Mouse (Mus musculus) stomach, postnatal 0 days (tissue): ENCODE measurements around the gene Pced1b.

Experiments used
- CTCF ChIP-seq: IDR thresholded peaks from 2 replicates; pipeline ENCODE4 v1.5.1; 2016; ENCODE audit warnings: antibody characterized with exemption, low read depth, mild to moderate bottlenecking, moderate library complexity
- EP300 ChIP-seq: optimal IDR thresholded peaks from 2 replicates; pipeline ENCODE3; 2016; ENCODE audit warnings: antibody characterized with exemption

GRCm38 (mm10) chr15:97204889-97205288 is 42.0 kb upstream of the Pced1b start:
- no peak for TF ChIP-seq CTCF
- TF ChIP-seq EP300 = no peak
